Mouse (Mus musculus) CD4-positive helper T cell, adult 2 months (primary cell): ENCODE data around the gene Traf1.

Experiments used
- DNase-seq: peaks from one replicate; pipeline ENCODE4 v3.0.0-alpha.2; 2012; ENCODE audit warnings: low read depth, missing footprints, low spot score

Gene Traf1

GRCm38 (mm10) chr2:34961481-34962036, at the start of gene Traf1:
TSS of gene Traf1 (minus strand) at chr2:34961772.
- peak; percentile 86 for DNase-seq

- no peak for DNase-seq
These were observed 37.4 kb upstream of the Traf1 start for GRCm38 (mm10) chr2:34998956-34999355.

GRCm38 (mm10) chr2:34996506-34996905, 34.9 kb upstream of the Traf1 start:
- DNase-seq: no peak

GRCm38 (mm10) chr2:34993696-34994356, 32.3 kb upstream of the Traf1 start:
- DNase-seq: no peak

GRCm38 (mm10) chr2:34992729-34993695, 31.4 kb upstream of the Traf1 start:
- no peak for DNase-seq

GRCm38 (mm10) chr2:34991966-34992365, 30.4 kb upstream of the Traf1 start:
- no peak for DNase-seq

GRCm38 (mm10) chr2:34989749-34990148, 28.2 kb upstream of the Traf1 start:
- no peak for DNase-seq

GRCm38 (mm10) chr2:34987595-34987994, 26.0 kb upstream of the Traf1 start:
- DNase-seq: no peak

- no peak for DNase-seq
These were observed 23.3 kb upstream of the Traf1 start for GRCm38 (mm10) chr2:34984885-34985284.

GRCm38 (mm10) chr2:34982906-34983698, 21.5 kb upstream of the Traf1 start:
- DNase-seq: no peak

GRCm38 (mm10) chr2:34982096-34982724, 20.6 kb upstream of the Traf1 start:
- DNase-seq: no peak

- DNase-seq: peak; percentile 34
These were observed 18.0 kb upstream of the Traf1 start for GRCm38 (mm10) chr2:34979459-34980011.

GRCm38 (mm10) chr2:34978226-34978625, 16.7 kb upstream of the Traf1 start:
- no peak for DNase-seq

- peak; percentile 80 for DNase-seq
These were observed 15.5 kb upstream of the Traf1 start for GRCm38 (mm10) chr2:34976945-34977658.

GRCm38 (mm10) chr2:34976447-34976846, 14.9 kb upstream of the Traf1 start:
- peak; percentile 78 for DNase-seq

- DNase-seq: no peak
These were observed 11.5 kb upstream of the Traf1 start for GRCm38 (mm10) chr2:34973087-34973486.

GRCm38 (mm10) chr2:34971080-34971888, 9.7 kb upstream of the Traf1 start:
- DNase-seq: no peak

- peak; percentile 71 for DNase-seq
These were observed 8.6 kb upstream of the Traf1 start for GRCm38 (mm10) chr2:34970092-34970750.

- no peak for DNase-seq
These were observed 7.6 kb upstream of the Traf1 start for GRCm38 (mm10) chr2:34969166-34969565.
